Mouse (Mus musculus) testis, postnatal 14 days (tissue): ENCODE measurements around the gene Mta1.

ENCODE experiments used
- DNase-seq: peaks from one replicate; pipeline ENCODE4 v3.0.0; 2021; ENCODE audit warnings: low spot score

The Mta1 gene

GRCm38 (mm10) chr12:113098530-113099151 is 563 bp downstream of the Mta1 start:
- DNase-seq = peak; percentile 52

GRCm38 (mm10) chr12:113099470-113100237 is 1.6 kb downstream of the Mta1 start:
- no peak for DNase-seq

DNA sequence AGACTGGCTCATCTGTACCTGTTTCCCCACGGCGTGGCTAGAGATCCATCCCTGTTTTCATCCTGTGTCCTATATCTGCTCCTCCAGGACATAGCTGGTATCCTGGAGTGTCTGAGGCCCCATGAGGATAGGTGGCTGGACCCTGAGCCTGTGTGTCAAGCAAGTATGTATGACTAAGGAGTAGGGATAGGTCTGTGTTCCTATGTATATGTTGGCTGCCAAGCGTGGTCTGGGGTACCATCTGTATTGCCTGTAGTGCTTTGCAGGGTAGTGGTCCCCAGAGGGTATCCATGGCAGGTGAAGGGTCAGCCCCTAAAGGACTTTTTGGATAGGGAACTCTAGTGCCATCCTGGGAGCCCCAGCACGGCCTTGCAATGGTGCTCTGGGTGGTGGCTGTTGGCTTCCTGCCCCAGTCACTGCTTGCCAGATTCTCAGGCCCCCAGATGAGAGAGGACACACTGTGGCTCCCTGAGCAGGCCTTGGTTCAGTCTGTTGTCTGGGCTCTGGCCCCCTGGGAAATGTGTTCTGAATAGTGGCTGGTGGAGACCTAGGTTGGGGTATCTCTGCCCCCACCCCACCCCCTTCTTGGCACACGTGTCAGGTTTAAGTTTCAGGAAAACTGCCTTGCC is 2.5 kb downstream of the Mta1 start:
- peak; percentile 32 for DNase-seq

GRCm38 (mm10) chr12:113101251-113101960 is 3.3 kb downstream of the Mta1 start:
- DNase-seq = no peak

DNA sequence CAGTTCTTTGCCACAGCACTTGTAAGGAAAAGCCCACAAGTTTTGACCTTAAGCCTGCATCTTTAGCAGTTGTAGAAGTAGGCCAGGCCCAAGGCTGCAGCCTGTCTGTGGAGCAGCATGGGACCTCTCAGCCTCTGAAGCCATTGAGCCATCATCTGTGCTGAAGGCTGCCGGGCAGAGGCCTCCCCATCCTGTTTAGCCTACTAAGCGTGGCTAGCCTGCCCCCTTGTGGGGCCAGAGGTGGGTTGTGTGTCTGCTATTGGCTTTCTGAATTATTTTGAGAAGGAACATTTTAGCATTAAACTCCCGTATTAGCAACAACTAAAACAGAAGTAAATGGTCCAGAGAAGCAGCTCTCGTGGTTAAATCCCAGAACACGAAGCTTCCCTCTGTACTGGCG is 4.4 kb downstream of the Mta1 start:
- no peak for DNase-seq

GRCm38 (mm10) chr12:113103846-113104451 is 5.9 kb downstream of the Mta1 start:
- no peak for DNase-seq

DNA sequence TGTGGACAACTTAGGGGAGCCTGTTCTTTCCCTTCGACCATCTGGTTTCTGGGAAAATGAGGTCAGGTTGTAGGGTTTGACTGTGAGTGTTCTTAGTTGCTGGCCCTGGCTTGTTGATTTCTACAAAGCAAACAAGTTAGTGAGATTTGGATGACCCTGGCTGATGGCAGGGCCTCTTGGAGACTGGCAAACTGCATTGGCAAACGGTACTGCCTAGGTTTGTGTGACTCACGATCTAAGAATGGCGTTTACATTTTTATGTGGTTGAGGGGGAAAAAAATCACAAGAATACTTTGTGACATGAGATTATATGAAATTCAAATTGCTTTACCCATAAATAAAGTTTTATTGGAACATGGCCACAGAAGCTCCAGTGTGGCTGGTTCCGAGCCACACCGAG is 8.3 kb downstream of the Mta1 start:
- no peak for DNase-seq

GRCm38 (mm10) chr12:113107431-113108124 is 9.5 kb downstream of the Mta1 start:
- DNase-seq = no peak

DNA sequence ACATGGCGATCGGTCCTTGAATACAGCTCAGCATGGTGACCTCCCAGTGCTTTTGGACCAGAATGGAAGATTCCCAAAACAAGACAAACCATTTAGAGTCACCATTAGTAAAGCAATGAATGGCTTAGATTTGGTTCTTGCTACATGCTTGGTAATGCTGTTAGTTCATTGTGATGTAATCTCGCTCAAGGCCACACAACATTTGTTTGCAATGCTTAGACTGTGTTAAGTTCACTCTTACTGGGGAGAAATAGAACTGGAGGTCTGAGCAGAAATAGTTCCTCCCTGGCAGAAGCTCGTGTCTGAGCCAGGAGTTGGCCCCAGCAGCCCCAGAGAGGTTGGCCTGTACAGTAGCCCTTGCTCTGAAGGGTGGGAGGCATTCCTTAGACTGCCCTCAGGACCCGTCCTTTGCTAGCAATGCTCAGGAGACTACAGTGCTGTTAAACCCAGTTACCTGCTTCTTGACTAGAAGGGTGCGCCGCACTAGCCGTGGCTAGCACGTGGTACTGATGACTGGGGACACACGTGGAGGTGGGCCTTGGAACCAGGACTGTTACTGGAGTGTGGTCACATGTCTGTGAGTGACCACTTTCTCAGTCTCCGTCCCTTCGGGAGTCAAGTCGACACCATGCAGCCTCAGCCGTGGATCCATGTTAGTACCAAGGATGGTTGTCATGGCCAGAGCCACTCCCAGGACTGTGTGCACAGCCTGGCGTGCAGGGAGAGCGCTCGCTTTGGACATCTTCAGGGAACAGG is 10.6 kb downstream of the Mta1 start:
- no peak for DNase-seq

DNA sequence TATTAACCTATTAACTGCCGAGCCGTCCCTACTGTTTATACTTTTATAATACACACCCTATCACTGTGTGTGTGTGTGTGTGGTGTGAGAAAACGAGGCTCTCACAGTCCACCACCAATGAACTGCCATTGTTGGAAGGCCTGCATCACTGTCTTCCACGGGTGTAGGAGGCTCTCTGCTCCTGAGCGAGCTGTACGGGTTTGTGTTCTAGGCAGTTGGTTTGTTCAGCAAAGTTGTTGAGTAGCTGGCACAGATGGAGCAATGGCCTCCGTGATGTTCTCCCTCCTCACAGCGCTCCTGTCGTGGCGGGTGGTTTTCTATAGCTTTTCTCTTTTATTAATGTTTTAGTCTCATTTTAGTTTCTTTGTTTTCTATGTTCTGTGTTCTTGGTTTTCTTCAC is 11.7 kb downstream of the Mta1 start:
- DNase-seq = no peak

GRCm38 (mm10) chr12:113114141-113114540 is 16.1 kb downstream of the Mta1 start:
- DNase-seq = no peak

DNA sequence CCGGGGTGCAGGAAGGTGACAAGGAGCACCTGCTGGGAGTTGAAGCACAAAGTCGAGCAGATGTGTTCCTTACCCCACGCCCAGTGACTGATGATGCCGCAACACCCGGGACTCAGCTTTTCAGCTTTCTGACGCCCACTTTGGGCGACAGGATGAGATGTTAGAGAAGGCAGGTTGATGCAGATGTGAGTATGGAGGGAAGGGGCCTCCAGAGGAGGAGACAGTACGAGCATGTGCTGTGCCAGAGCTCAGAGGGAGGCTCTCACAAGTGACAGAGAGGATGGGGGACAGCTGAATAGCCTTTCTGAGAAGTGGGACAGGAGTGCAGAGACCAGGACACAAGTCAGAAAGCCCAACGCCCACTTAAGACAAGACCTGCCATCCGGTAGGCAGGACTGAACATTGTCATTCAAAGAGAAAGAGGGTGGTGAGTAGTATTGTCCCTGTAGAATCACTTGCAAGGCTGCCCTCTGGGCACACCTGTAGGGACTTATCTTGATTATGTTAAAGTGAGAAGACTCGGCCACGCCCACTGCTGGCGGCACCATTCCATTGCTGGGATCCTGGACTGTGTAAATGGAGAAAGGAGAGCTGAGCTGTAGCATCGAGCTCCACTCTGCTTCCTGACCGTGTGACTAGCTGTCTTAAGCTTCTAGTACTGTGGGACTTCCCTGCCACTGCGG is 16.9 kb downstream of the Mta1 start:
- no peak for DNase-seq

- DNase-seq = no peak
These were observed 21.7 kb downstream of the Mta1 start for GRCm38 (mm10) chr12:113119516-113120410.

- DNase-seq = no peak
These were observed 26.6 kb downstream of the Mta1 start for GRCm38 (mm10) chr12:113124726-113125125.

GRCm38 (mm10) chr12:113130732-113131131 is 32.7 kb downstream of the Mta1 start:
- no peak for DNase-seq

DNA sequence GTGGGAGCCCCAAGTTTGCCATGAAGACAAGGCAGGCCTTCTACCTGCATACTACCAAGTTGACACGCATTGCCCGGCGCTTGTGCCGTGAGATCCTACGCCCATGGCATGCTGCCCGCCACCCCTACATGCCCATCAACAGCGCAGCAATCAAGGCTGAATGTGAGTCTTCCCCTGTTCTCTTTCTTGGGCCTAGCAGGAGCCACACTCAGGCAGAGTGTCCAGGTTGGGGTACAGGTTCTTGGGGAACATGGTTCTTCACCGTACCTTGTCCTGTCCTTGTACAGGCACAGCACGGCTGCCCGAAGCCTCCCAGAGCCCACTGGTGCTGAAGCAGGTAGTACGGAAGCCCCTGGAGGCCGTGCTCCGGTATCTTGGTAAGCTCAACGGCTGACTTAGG is 33.5 kb downstream of the Mta1 start:
- no peak for DNase-seq

DNA sequence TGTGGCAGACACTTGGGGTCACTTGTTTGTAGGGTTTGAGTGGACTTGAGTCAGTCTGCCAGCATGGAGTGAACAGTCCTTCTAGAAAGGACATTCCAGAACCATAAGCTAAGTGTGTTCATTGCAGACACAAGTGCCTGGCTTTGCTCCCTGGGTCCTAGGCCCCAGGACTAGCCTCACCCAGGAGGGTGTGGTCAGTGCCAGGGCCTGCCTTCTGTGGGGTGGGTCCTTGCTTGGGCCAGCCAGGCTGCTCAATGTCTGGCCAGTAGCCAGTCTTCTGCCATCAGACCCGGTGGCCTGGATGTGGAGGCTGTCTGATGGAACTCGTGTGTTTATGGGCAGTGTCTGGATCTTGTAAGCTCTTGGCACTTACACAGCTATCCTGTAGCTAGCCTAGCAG is 34.5 kb downstream of the Mta1 start:
- DNase-seq = no peak

- DNase-seq = no peak
These were observed 35.2 kb downstream of the Mta1 start for GRCm38 (mm10) chr12:113133260-113133659.

- DNase-seq = no peak
These were observed 35.9 kb downstream of the Mta1 start for GRCm38 (mm10) chr12:113133861-113134403.
